Mouse (Mus musculus): ENCODE measurements around the gene Ube2n.
"Not testable (repeated sequence)": the region's sequence is repeated elsewhere in the genome, so short reads cannot be mapped to it uniquely, and the experiment has no call there.

Gene Ube2n

GRCm38 (mm10) chr10:95525871-95526270 is 10.9 kb downstream of the Ube2n start:
- no peak for DNase-seq

DNA sequence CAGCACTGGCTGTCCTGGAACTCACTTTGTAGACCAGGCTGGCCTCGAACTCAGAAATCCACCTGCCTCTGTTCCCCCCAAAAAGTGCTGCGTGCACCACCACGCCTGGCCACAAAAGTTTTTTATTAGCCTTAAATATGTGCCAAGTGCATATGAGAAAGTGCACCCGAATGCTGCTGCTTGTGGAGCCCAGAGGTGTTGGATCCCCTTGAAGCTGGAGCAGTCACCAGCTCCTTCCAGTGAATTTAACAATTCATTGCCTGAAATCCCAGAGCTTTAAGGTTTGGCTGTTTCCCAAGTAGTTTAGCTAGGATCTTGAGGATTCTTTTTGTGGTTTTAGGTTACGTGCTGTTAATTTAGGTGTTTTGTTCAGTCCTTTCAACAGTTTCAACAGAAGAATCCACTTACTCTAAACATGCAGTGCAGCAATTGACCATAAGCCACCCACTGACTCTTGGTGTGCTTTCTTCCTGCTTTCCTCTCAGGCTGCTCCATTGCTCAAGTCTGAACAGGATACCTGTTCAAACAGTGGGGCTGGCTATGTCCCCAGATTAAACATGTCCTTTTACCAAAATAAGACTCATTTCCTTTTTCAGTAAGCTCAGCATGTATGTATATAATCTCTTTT is 11.7 kb downstream of the Ube2n start:
- DNase-seq: no peak

GRCm38 (mm10) chr10:95530551-95531121 is 15.7 kb downstream of the Ube2n start:
- DNase-seq: no peak

GRCm38 (mm10) chr10:95532916-95533315 is 18.0 kb downstream of the Ube2n start:
- no peak for DNase-seq

DNA sequence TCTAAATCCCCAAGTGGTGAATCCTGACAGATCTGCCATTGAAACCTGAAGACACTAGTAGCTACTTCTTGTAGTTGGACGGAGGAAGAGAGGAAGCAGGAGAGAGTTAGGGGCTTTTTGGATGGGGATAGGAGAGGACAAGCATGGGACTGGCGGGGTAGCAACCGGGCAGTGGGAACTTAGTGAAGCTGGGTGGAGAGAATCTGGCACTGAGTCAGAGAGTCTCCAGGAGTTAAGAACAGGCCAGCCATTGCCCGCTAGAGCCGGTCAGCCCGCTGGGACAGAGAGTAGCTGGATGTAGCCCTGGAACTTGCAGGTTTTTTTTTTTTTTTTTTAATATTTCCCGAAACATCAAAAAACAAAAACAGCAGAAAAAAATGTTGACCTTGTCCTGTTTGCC is 18.4 kb downstream of the Ube2n start:
- no peak for DNase-seq

DNA sequence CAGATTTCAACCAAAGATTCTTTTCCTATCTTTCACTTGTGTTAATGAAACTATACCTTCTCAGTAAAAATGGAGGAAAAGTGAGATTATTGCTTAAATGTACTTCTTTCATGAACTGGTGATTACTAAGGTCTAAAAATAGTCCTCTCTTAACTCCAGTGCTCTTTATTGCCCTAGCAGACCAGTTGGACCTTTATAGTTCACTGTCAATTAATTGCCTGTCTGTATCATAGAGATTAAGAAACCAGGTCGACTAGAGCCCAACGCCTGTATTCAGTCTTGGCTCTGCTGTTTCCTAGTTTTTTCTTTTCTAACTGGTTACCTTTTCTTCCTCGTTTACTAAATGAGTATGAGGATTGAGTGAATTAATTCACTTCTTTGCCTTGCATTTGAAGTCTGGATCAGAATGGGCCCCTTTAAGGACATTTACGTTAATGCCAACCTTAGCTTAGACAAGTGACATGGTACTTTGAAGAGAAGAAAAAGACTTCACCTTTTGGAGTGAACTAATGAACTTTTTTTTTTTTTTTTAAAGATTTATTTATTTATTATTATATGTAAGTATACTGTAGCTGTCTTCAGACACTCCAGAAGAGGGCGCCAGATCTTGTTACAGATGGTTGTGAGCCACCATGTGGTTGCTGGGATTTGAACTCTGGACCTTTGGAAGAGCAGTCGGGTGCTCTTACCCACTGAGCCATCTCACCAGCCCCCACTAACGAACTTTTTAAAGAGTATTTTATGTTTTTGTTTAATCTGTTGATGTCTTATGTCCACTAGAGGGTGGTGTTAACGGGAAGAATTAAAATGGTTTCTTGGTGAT is 20.7 kb downstream of the Ube2n start:
- no peak for DNase-seq

GRCm38 (mm10) chr10:95536222-95536541 is 21.2 kb downstream of the Ube2n start:
- DNase-seq: no peak

DNA sequence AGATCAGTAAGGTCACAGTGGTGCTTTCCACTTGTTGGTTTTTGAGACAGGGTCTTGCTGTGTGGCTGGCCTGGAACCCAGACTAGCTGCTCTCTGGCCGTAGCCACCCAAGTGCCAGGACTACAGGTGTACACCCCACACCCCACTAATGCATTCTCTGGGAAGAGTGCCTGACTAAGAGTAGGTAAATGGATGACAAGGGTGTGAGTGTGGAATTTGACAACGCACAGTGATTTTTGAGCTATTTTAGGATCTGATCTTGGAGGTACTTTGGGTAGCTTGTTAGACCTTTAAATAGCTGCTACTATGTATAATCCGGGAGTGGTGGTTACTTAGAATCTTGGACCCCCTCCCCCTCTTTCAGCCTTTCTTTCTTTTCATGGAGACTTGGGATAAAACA is 24.3 kb downstream of the Ube2n start:
- no peak for DNase-seq

DNA sequence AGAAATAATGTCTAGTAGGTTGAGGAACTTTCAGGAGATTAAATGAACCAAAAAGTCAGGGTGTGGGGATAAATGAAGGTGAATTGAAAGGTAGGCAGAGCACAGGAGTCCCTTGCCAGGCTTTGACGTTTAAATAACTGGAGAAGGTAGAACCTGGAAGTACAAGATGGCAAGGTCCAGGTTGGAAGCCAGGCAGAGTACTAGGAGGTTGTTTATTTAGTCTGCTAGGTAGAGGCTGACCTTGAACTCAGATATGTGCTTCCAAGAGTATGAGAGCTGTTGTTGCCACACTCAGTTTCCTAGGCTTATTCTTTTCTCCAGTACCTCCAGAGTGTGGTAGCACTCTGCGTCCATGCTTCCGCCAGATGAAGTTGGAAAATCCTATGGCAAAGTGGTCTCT is 24.9 kb downstream of the Ube2n start:
- no peak for DNase-seq

DNA sequence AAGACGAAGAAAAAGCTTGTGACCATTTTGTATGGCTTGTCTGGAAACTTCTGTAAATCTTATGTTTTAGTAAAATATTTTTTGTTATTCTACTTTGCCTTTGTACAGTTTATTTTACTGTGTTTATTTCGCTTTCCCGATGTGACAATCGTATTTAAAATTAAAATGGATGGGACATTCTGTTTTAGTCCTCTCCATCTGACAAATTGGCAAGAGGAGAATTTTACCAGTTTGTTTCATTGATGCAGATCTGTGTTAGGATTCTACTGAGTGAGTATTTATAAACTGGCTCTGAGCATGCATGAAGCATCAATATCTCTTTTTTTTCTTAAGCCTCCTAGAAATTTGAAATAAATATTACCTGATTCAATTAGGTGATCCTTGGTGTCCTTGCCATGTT is 28.0 kb downstream of the Ube2n start:
- DNase-seq: no peak

DNA sequence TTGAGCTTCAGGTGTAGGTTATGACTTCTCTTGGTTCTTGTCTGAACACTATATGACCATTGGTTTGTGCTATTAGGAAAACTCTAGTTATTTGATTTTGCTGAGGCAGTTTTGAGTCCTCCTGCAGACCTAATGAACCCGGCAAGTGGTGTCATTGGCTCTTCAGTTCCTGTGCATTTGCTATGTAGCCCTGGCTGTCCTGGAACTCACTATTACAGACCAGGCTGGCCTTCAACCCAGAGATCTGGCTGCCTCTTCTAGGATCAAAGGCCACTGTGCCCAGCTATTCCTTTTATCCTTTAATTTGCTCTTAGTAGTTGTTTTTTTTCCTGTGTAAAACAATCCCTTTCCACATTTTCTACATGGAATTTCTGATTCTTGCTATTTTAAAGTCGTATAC is 28.4 kb downstream of the Ube2n start:
- no peak for DNase-seq

DNA sequence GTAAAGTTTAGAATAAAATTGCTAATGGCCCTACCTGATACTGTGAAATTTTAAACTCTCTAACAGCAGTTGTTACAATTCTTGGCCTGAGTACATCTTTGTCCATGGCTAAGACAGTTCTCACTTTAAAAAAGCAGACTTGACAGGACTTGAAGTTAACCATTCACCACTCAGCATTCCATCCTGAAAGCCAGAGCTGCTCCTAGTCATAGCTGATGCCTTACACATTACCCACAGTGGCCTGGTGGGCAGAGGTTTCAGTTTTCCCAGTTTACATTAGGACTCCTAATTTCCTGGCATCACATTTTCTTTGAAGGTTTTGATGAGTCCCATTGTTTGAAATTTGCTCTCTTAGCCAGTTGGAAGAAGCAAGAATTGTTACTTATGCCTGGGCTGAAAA is 29.1 kb downstream of the Ube2n start:
- no peak for DNase-seq

DNA sequence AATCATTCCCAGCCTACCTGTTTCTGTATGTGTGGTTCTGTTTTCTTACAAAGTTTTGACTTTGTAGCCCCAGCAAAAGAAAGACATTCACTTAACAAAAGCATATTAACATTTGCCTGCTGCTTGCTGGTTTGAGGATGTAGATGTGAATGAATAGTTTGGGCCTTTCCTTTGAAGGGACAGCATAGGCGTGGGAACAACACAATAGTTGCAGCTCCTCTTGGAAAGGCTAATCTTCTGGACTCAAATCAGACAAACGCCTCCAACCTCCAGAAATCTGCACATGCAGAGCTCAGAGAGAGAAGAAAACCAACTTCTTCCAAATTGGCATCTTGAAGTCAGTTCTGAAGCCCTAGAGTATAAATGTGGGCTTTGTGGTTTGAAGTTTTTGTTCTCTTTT is 29.7 kb downstream of the Ube2n start:
- no peak for DNase-seq

DNA sequence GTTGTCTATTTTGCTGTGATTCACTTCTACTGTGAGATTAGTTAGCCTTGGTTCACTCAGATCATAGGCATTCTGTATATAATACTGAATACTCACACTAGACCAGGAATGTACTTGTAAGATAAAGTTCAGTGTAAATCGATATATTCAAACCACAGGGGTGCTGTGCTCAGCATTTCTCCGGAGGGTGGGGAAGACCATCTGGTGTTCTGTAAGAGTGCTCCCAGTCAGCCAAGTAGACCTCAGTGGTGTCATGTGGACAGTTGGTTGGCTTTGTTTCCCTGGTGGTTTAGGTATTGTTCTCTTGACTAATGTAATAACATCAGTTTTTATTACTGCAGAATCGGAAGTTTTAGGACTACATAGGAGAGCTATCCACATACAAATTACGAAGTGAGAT is 30.1 kb downstream of the Ube2n start:
- no peak for DNase-seq

GRCm38 (mm10) chr10:95546178-95546577 is 31.2 kb downstream of the Ube2n start:
- no peak for DNase-seq

GRCm38 (mm10) chr10:95548154-95548826 is 33.3 kb downstream of the Ube2n start:
- no peak for DNase-seq

GRCm38 (mm10) chr10:95549080-95549479 is 34.1 kb downstream of the Ube2n start:
- not testable (repeated sequence) for DNase-seq

DNA sequence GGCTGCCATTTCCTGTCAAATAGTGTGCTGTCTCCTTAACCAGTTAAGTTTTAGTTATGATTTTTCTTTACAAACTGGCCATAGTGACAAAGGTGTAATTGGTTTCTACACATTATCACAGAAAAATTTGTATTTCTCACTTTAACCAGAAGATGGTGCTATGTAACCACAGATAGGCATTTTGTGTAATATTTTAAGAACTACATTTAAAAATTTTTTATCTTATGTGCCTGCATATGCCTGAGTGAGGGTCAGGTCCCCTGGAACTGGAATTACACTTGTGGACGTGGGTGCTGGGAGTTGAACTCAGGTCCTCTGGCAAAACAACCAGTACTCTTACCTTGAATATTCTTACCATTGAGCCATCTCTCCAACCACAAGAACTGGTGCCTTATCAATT is 35.6 kb downstream of the Ube2n start:
- DNase-seq: no peak

DNA sequence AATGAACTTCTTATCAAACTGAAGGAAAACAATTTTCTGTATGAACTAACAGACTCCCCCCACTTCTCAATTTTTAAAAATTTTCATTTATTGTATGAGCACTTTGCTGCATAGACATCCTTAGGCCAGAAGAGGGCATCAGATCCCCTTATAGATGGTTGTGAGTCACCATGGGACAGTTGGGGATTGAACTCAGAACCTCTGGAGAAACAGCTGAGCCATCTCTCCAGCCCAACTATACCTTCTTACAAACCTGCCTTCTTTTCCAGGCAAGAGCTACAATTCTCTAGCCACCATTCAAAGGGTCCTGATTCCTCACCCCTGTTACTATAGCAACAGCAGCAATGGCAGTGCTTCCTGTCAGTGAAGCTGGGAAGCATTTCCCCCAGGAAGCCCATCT is 36.8 kb downstream of the Ube2n start:
- DNase-seq: no peak

- no peak for DNase-seq
Observed at GRCm38 (mm10) chr10:95552326-95552725, 37.4 kb downstream of the Ube2n start.

DNA sequence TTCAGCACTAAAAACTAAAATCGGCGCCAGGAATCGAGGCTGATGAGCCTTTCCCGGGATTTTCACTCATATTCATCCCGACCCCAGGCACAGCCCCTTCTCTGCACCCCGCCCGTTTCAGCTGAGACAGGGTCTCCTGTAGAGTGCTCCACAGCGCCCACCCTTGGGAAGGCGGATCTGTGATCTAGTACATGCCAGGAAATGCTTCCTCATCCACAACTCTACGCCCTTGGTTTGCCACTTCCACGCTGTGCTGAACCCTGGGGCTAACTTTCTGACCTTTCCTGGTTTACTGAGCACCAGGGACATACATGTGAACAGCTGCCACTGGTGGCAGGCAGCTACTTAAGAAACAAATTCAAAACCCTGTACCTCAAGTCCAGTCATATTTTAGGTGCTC is 40.9 kb downstream of the Ube2n start:
- DNase-seq: no peak

DNA sequence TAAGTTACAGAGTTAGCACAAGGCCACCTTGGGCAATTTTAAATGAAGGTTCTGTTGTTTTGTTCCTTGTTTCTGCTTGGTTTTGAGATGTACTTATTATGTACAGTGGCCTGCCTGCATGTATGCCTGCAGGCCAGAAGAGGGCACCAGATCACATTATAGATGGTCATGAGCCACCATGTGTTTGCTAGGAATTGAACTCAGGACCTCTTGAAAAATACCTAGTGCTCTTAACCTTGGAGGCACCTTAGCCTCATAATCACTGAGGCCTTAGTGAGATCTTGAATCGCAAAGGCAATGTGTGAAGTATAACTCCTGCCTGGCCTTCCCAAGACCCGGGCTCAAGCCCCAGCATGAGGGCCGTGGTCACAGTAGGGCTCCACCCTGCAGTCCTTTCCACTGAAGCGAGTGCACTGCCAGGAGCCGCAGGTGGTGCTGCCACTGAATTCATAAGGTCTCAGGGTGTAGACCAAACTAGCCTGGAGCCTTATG is 42.4 kb downstream of the Ube2n start:
- DNase-seq: no peak

DNA sequence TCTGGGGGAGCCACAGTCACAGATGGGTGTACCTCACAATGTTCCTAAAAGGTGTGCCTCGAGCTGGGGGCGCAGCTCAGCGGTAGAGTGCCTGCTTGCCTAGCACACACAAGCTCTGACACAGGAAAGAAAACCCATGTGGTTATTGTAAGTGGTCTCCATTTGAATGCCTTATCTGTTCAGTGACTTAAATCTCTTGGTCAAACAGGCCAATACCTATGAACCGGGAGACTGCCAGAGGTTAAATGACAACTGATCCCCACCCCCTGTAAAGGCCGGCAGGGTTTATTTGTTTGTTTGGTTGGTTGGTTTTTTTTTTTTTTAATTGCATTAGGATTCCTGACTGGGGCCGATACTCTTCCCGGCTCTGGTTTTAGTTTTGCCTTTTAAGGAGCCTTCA is 44.5 kb downstream of the Ube2n start:
- DNase-seq: no peak

Measured in liver (tissue).